Mouse (Mus musculus) heart, embryonic 13.5 days (tissue): ENCODE data around the gene Rpf1. TPM values are rescaled to one million over a fixed set of nuclear protein-coding genes. Genes with fewer than 3 reads are reported as not detected.
A peak's percentile ranks its signal among the peaks of the same experiment; 100 is the strongest.

Experiments used
- ATAC-seq: fragments of 200-750 bp; cut with Nextera tagmentation; 2 replicates; pipeline ENCODE4 v1.8.0; 2017; ENCODE audit warnings: moderate TSS enrichment; ENCODE audit not compliant: insufficient number of reproducible peaks, low FRiP score, low TSS enrichment; ENCODE audit errors: extremely low read depth
- H3K27ac ChIP-seq: fragments of 300-500 bp; sonication (generic); replicated peaks from 2 replicates; pipeline ENCODE4 v1.5.1; 2015; ENCODE audit warnings: moderate library complexity, mild to moderate bottlenecking, inconsistent platforms
- H3K27me3 ChIP-seq: fragments of 300-500 bp; sonication (generic); replicated peaks from 2 replicates; pipeline ENCODE4 v1.6.1; 2015; ENCODE audit warnings: mild to moderate bottlenecking, inconsistent platforms
- H3K36me3 ChIP-seq: fragments of 300-500 bp; sonication (generic); 2 replicates; pipeline ENCODE4 v1.6.1; 2015; ENCODE audit warnings: mild to moderate bottlenecking, inconsistent platforms
- H3K4me1 ChIP-seq: fragments of 300-500 bp; sonication (generic); 2 replicates; pipeline ENCODE4 v1.6.1; 2015; ENCODE audit warnings: inconsistent platforms
- H3K4me2 ChIP-seq: fragments of 300-500 bp; sonication (generic); 2 replicates; pipeline ENCODE4 v1.6.1; 2015; ENCODE audit warnings: inconsistent platforms, mild to moderate bottlenecking, moderate library complexity
- H3K4me3 ChIP-seq: fragments of 300-500 bp; sonication (generic); 2 replicates; pipeline ENCODE4 v1.5.1; 2015; ENCODE audit warnings: moderate library complexity, mild to moderate bottlenecking, inconsistent platforms
- H3K9ac ChIP-seq: fragments of 300-500 bp; sonication (generic); 2 replicates; pipeline ENCODE4 v1.6.1; 2015; ENCODE audit warnings: inconsistent platforms, mild to moderate bottlenecking, moderate library complexity
- H3K9me3 ChIP-seq: fragments of 300-500 bp; sonication (generic); 2 replicates; pipeline ENCODE4 v1.6.1; 2016; ENCODE audit warnings: inconsistent platforms
- WGBS: fragments of 180-500 bp; shearing (Covaris S2); methylation state at CpG from one replicate; pipeline ENCODE4 v1.1.7; 2015; ENCODE audit warnings: mixed read lengths; 5-methylcytosine and 5-hydroxymethylcytosine counted together
- polyA plus RNA-seq: library from polyadenylated mRNA; unstranded; fragments of >200 nt; fragmentation: Nextera tagmentation; extraction: Ambion mirVana; gene quantifications from 2 replicates; pipeline ENCODE4 v1.2.1, GENCODE M21; 2015

Gene Rpf1
- polyA plus RNA-seq, 1 experiment from 2014 or later = 31.6 TPM

DNA sequence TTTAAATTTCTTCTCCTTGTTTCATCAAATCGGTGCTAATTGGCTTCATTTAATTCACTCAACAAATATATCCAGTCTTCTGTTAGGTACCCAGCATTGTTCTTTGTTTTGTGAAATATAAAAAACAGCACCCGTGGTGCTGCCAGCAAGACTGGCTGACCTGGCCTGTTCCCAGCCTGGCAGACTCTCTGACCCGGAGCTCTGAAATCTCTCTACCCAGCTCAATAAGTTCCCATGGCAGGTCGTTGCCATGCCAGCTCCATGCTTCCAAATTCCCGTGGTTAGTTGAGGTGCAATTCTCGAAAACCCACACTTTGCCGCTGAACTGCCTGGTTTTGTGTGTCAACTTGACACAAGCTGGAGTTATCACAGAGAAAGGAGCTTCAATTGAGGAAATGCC, 33.6 kb upstream of the Rpf1 start:
- Histone ChIP-seq H3K9me3 (no peaks in the 10 kb centered on the region), H3K27ac (no peak overlapping the region), H3K4me1 (peaks cover 17% of the 10 kb centered on the region), H3K36me3 (no peaks in the 10 kb centered on the region), H3K4me3 (no peak overlapping the region), H3K27me3 (no peaks in the 10 kb centered on the region), H3K9ac (no peak overlapping the region), H3K4me2 (no peak overlapping the region)
- 71% methylated on average over 7 of the region's 7 CpGs for WGBS
- no peak for ATAC-seq

- no peak for ATAC-seq
- H3K36me3 ChIP-seq = no peaks in the 10 kb centered on the region
- H3K4me1 ChIP-seq = no peaks in the 10 kb centered on the region
- WGBS = 44% methylated on average over 1 of the region's 1 CpGs
- no peak overlapping the region for H3K4me2 ChIP-seq
- H3K27me3 ChIP-seq = no peaks in the 10 kb centered on the region
- H3K9me3 ChIP-seq = no peaks in the 10 kb centered on the region
- H3K27ac ChIP-seq = no peak overlapping the region
- no peak overlapping the region for H3K4me3 ChIP-seq
- H3K9ac ChIP-seq = no peak overlapping the region
These were observed 22.4 kb upstream of the Rpf1 start for GRCm38 (mm10) chr3:146543632-146544031.

GRCm38 (mm10) chr3:146540521-146541273, 19.5 kb upstream of the Rpf1 start:
- H3K4me3 ChIP-seq = no peak overlapping the region
- no peaks in the 10 kb centered on the region for H3K36me3 ChIP-seq
- no peaks in the 10 kb centered on the region for H3K9me3 ChIP-seq
- H3K4me2 ChIP-seq = no peak overlapping the region
- H3K27me3 ChIP-seq = no peaks in the 10 kb centered on the region
- H3K27ac ChIP-seq = no peak overlapping the region
- 63% methylated on average over 4 of the region's 4 CpGs for WGBS
- ATAC-seq = no peak
- H3K9ac ChIP-seq = no peak overlapping the region
- H3K4me1 ChIP-seq = no peaks in the 10 kb centered on the region

DNA sequence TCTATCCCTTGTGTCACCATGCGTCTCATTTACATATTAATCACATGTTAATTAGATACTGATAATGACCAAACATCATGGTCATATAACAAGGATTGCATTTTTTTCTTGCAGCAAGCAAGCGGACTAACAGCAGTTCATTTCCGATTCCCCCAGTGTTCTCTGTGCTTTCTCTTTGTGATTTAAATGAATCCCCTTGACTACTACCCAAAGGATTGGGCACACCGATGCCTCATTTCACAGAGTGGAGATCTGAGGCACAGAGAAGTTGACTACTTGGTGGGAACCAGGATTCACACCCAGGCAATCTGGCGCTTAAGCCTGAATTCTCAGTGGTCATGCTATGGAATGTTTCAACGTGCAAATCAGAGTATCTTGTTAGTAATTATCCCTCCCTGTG, 13.8 kb upstream of the Rpf1 start:
- Histone ChIP-seq H3K36me3 (no peaks in the 10 kb centered on the region), H3K9ac (no peak overlapping the region), H3K9me3 (no peaks in the 10 kb centered on the region), H3K4me1 (no peaks in the 10 kb centered on the region), H3K27me3 (no peaks in the 10 kb centered on the region), H3K4me2 (no peak overlapping the region), H3K4me3 (no peak overlapping the region), H3K27ac (no peak overlapping the region)
- 60% methylated on average over 6 of the region's 6 CpGs for WGBS
- ATAC-seq = no peak

GRCm38 (mm10) chr3:146528335-146528734, 7.1 kb upstream of the Rpf1 start:
- ATAC-seq = no peak
- no peaks in the 10 kb centered on the region for H3K36me3 ChIP-seq
- whole genome bisulfite sequencing = 34% methylated on average over 2 of the region's 2 CpGs
- H3K9ac ChIP-seq = no peak overlapping the region
- H3K27ac ChIP-seq = no peak overlapping the region
- no peak overlapping the region for H3K4me3 ChIP-seq
- no peaks in the 10 kb centered on the region for H3K27me3 ChIP-seq
- no peaks in the 10 kb centered on the region for H3K4me1 ChIP-seq
- no peak overlapping the region for H3K4me2 ChIP-seq
- no peaks in the 10 kb centered on the region for H3K9me3 ChIP-seq

- peak overlapping the region; percentile 92 for H3K4me3 ChIP-seq
These were observed 407 bp upstream of the Rpf1 start for GRCm38 (mm10) chr3:146521652-146522020.

GRCm38 (mm10) chr3:146520226-146520797, 917 bp downstream of the Rpf1 start:
- Histone ChIP-seq H3K4me3 (peak overlapping the region; percentile 92), H3K9me3 (no peaks in the 10 kb centered on the region), H3K4me2 (peak overlapping the region; percentile 74), H3K4me1 (peaks cover 14% of the 10 kb centered on the region), H3K9ac (peak overlapping the region; percentile 95), H3K27ac (peak overlapping the region; percentile 99), H3K27me3 (no peaks in the 10 kb centered on the region), H3K36me3 (peaks cover 26% of the 10 kb centered on the region)
- ATAC-seq = no peak
- 35% methylated on average over 5 of the region's 5 CpGs for whole genome bisulfite sequencing

More at GRCm38 (mm10) chr3:146521652-146522020, 407 bp upstream of the Rpf1 start:
- Histone ChIP-seq H3K9ac (peak overlapping the region; percentile 95), H3K27me3 (no peaks in the 10 kb centered on the region), H3K9me3 (no peaks in the 10 kb centered on the region), H3K27ac (peak overlapping the region; percentile 99), H3K4me2 (peak overlapping the region; percentile 74), H3K4me1 (peaks cover 14% of the 10 kb centered on the region), H3K36me3 (peaks cover 22% of the 10 kb centered on the region)
- 8% methylated on average over 8 of the region's 8 CpGs for WGBS
- ATAC-seq = no peak

GRCm38 (mm10) chr3:146506711-146507110, 14.5 kb downstream of the Rpf1 start:
- no peaks in the 10 kb centered on the region for H3K9me3 ChIP-seq
- H3K36me3 ChIP-seq = peaks cover 83% of the 10 kb centered on the region
- no peak overlapping the region for H3K9ac ChIP-seq
- no peak for ATAC-seq
- peaks cover 25% of the 10 kb centered on the region for H3K4me1 ChIP-seq
- H3K4me3 ChIP-seq = no peak overlapping the region
- H3K27me3 ChIP-seq = no peaks in the 10 kb centered on the region
- no peak overlapping the region for H3K4me2 ChIP-seq
- H3K27ac ChIP-seq = no peak overlapping the region
- WGBS = 93% methylated on average over 7 of the region's 7 CpGs

- Histone ChIP-seq H3K36me3 (peaks cover 36% of the 10 kb centered on the region), H3K27me3 (no peaks in the 10 kb centered on the region), H3K4me2 (peak overlapping the region; percentile 93), H3K9me3 (no peaks in the 10 kb centered on the region), H3K4me1 (peaks cover 39% of the 10 kb centered on the region), H3K4me3 (peak overlapping the region; percentile 92), H3K27ac (0 out of 2 replicates have a peak overlapping the region, but pooled peaks have one; percentile 1), H3K9ac (peak overlapping the region; percentile 98)
- 42% methylated on average over 5 of the region's 5 CpGs for WGBS
- no peak for ATAC-seq
These were observed 19.6 kb downstream of the Rpf1 start for GRCm38 (mm10) chr3:146501601-146502123.

- 4% methylated on average over 5 of the region's 5 CpGs for WGBS
- Histone ChIP-seq H3K4me2 (peak overlapping the region; percentile 93), H3K27me3 (no peaks in the 10 kb centered on the region), H3K9ac (peak overlapping the region; percentile 98), H3K27ac (peak overlapping the region; percentile 98), H3K4me3 (peak overlapping the region; percentile 92), H3K36me3 (peaks cover 28% of the 10 kb centered on the region), H3K4me1 (peaks cover 39% of the 10 kb centered on the region), H3K9me3 (no peaks in the 10 kb centered on the region)
- no peak for ATAC-seq
These were observed 20.4 kb downstream of the Rpf1 start for GRCm38 (mm10) chr3:146500810-146501201.

GRCm38 (mm10) chr3:146500003-146500809, 21.0 kb downstream of the Rpf1 start:
- Histone ChIP-seq H3K27ac (peak overlapping the region; percentile 98), H3K9me3 (no peaks in the 10 kb centered on the region), H3K27me3 (no peaks in the 10 kb centered on the region), H3K4me1 (peaks cover 39% of the 10 kb centered on the region), H3K4me2 (peak overlapping the region; percentile 93), H3K4me3 (peak overlapping the region; percentile 92), H3K36me3 (peaks cover 23% of the 10 kb centered on the region), H3K9ac (peak overlapping the region; percentile 98)
- WGBS = under 1% methylated on average over 55 of the region's 57 CpGs
- ATAC-seq = peak; percentile 53
